Mouse (Mus musculus): ENCODE results near the gene Tspyl2.
"Not testable (repeated sequence)": the region's sequence is repeated elsewhere in the genome, so short reads cannot be mapped to it uniquely, and the experiment has no call there.

The Tspyl2 gene

GRCm38 (mm10) chrX:152342358-152342901 is at the start of gene Tspyl2:
Gene Tspyl2, minus strand, starts transcription at chrX:152342425.
- peak; percentile 94 for DNase-seq

GRCm38 (mm10) chrX:152368397-152369273 is 26.4 kb upstream of the Tspyl2 start, which contains the start of gene Gpr173:
Gene Gpr173, minus strand, starts transcription at chrX:152368704.
- peak; percentile 73 for DNase-seq

- DNase-seq, result no peak
These were observed 25.8 kb upstream of the Tspyl2 start for GRCm38 (mm10) chrX:152368054-152368396.

GRCm38 (mm10) chrX:152366418-152366817 is 24.2 kb upstream of the Tspyl2 start:
- no peak for DNase-seq

- DNase-seq, result peak; percentile 21
These were observed 10.4 kb upstream of the Tspyl2 start for GRCm38 (mm10) chrX:152352553-152353153.

- DNase-seq, result no peak
These were observed 4.8 kb upstream of the Tspyl2 start for GRCm38 (mm10) chrX:152347041-152347440.

- DNase-seq, result no peak
These were observed 4.4 kb upstream of the Tspyl2 start for GRCm38 (mm10) chrX:152346587-152346986.

- DNase-seq, result no peak
These were observed 678 bp upstream of the Tspyl2 start for GRCm38 (mm10) chrX:152342903-152343302.

GRCm38 (mm10) chrX:152341496-152341895 is 729 bp downstream of the Tspyl2 start:
- DNase-seq, result peak; percentile 9

GRCm38 (mm10) chrX:152336546-152337332 is 5.5 kb downstream of the Tspyl2 start:
- DNase-seq, result peak; percentile 93

GRCm38 (mm10) chrX:152336123-152336522 is 6.1 kb downstream of the Tspyl2 start:
- not testable (repeated sequence) for DNase-seq

- DNase-seq, result not testable (repeated sequence)
These were observed 12.8 kb downstream of the Tspyl2 start for GRCm38 (mm10) chrX:152329400-152329799.

- no peak for DNase-seq
These were observed 14.6 kb downstream of the Tspyl2 start for GRCm38 (mm10) chrX:152327689-152328052.

- DNase-seq, result peak; percentile 79
These were observed 15.1 kb downstream of the Tspyl2 start, which contains the start of gene Kantr for GRCm38 (mm10) chrX:152326996-152327688. Gene Kantr, minus strand, starts transcription at chrX:152327495.

GRCm38 (mm10) chrX:152323584-152323983 is 18.6 kb downstream of the Tspyl2 start:
- peak; percentile 13 for DNase-seq

- no peak for DNase-seq
These were observed 19.4 kb downstream of the Tspyl2 start for GRCm38 (mm10) chrX:152322776-152323175.

- DNase-seq, result no peak
These were observed 21.7 kb downstream of the Tspyl2 start for GRCm38 (mm10) chrX:152320535-152320934.

- DNase-seq, result peak; percentile 19
These were observed 34.3 kb downstream of the Tspyl2 start for GRCm38 (mm10) chrX:152307942-152308341.

GRCm38 (mm10) chrX:152307371-152307770 is 34.9 kb downstream of the Tspyl2 start:
- DNase-seq, result no peak

GRCm38 (mm10) chrX:152306224-152306623 is 36.0 kb downstream of the Tspyl2 start:
- no peak for DNase-seq

GRCm38 (mm10) chrX:152287026-152287425 is 55.2 kb downstream of the Tspyl2 start:
- not testable (repeated sequence) for DNase-seq

Measured in kidney, postnatal 10 days (tissue).